Mouse (Mus musculus) brain, embryonic 14.5 days (tissue): ENCODE data around the gene Sec24d. TPM values are rescaled to one million over a fixed set of nuclear protein-coding genes. Genes with fewer than 3 reads are reported as not detected.

Source experiments
- DNase-seq: peaks from one replicate; pipeline ENCODE4 v3.0.0-alpha.2; 2011; ENCODE audit warnings: low read depth
- CTCF ChIP-seq: fragments of 200-500 bp; IDR thresholded peaks from 2 replicates; pipeline ENCODE4 v1.5.1; 2012; ENCODE audit warnings: inconsistent platforms, mild to moderate bottlenecking, moderate library complexity, borderline replicate concordance; ENCODE audit not compliant: insufficient read depth, insufficient read length; ENCODE audit errors: extremely low read depth
- POLR2A ChIP-seq: fragments of 200-500 bp; IDR thresholded peaks from 2 replicates; pipeline ENCODE4 v1.6.1; 2012; ENCODE audit warnings: mild to moderate bottlenecking, inconsistent platforms, borderline replicate concordance; ENCODE audit not compliant: poor library complexity, insufficient read depth, insufficient read length, severe bottlenecking; ENCODE audit errors: extremely low read depth
- polyA plus RNA-seq: library from polyadenylated mRNA; depleted of rRNA; stranded (reverse); fragments of >200 nt; gene quantifications from 2 replicates; pipeline ENCODE4 v1.2.3, GENCODE M21; 2012; rRNA removed

Gene Sec24d
- 15.6 and 15.9 TPM in 2 replicates for polyA plus RNA-seq

DNA sequence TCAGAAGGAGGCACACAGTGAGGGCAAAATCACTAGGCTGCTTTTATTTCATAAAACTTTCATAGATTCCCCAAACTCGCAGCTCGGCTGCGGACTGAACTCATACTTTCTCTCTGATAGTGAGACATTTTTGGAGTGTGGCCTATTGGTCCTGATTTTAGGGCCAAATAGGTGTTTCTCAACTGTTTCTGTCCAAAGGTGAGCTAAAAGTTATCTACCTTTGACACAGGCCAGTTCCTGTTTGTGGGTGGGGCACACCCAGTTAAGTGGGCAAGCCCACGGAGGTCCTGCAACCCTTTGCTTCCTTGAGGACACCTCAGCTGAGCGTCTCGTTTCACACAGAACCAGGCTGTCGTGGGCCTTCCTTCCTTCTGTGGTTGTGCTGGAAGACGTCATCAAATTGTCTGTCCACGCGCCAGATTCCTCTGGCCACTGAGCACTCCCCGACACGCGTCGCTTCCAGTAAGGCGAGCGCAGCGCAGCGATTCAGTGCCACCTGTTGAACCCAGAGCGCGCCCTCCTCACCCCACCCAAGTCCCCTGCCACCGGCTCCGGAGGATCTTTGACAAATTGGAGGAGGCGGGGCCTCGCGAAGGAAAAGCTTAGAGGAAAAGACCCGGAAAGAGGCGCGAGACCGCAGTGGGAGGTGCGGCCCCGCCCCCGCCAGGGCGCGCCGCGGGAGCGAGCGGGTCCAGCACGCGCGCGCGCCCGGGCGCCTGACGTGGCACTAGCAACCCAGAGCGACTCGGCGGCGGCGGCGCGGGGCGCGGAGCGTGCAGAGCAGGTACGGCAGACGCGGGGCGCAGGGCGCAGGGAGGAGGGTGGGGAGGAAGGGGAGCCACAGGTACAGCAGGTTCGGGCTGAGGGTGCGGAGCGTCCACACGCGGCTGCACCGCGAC, at the start of gene Sec24d:
Gene Sec24d, plus strand, starts transcription at position 703 of the 899 bp plus-strand sequence.
- TF ChIP-seq POLR2A (0 out of 2 replicates have a peak, but pooled peaks have one; percentile 12), CTCF (no peak)
- DNase-seq: peak; percentile 84

DNA sequence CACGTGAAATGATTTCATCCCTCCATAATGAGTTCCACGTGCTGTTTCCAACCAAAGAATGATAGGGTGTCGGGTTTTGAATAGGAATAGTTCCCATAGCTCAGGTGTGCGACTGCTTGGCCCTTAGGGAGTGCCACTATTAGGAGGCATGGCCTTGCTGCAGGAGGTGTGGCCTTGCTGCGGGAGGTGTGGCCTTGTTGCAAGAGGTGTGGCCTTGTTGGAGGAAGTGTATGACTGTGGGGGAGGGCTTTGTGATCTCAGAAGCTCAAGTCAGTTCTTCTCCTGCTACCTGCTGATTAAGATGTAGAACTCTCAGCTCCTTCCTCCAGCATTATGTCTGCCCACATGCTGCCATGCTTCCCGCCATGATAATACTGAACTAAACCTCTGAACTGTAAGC, 48.6 kb upstream of the Sec24d start:
- DNase-seq: no peak
- TF ChIP-seq POLR2A: no peak
- no peak for TF ChIP-seq CTCF

DNA sequence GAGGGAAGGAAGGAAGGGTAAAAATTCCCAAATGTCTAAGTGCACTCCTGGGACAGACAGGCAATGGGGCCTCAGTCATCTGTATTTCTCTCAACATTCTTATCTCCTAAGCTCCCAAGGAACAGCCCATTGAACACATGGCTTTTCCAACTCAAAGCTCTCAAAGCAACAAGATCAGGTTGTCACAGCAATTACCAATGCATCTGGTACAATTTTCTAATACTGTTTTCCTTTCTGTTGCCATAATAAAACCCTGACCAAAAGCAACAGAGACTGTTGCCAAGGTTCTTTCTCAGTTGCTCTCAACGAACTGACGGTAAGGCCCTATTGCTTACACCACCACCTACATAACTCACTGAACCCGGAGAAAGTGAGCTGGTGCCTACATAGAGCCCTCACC, 40.0 kb upstream of the Sec24d start:
- TF ChIP-seq CTCF (no peak), POLR2A (no peak)
- no peak for DNase-seq

DNA sequence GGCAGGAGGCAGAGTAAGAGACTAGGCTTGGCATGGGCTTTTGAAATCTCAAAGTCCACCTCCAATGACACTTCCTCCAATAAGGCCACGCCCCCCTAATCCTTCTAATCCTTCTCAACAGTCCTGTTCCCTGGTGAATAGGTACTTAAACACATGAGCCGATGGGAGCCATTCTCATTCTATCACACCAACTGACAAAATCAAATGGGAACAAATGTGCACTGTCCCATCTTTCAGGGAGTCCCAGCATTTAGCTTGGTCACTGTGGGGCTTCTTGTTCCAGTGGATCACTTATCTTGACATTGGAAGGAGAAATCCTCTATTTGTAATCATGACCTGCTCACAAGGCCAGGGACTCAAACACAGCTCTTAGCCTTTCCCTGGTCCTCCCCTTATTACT, 35.6 kb upstream of the Sec24d start:
- no peak for TF ChIP-seq CTCF
- TF ChIP-seq POLR2A: no peak
- DNase-seq: no peak

DNA sequence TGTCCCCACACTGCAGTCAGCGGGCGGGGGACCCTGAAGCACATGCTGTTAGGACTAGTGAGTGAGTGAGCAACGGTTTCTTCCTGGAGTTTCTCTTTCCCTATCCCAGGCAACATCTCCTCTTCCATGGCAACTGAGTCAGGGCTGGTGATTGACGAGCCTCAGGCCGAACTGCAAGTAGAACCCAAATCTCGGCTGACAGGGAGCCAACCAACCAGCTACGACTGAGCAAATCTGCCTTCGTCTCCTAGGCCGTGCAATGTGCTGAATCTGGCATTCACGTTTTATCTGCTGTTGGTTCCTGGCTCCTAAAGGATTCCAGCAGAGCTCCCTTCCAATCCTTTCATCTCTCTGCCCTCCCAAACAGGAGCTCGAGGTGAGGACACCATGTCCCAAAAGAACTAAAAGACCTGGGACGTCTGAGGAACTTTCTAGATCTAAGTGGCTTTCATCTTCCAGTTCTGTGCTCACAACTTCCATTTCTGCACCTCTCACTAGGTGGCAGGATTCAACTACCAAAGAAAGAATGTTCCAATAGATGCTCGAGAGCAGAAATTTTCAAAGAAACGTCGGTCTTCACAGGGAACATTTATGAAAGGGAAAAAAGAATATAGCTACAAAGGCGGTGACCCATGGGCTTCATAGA, 32.9 kb upstream of the Sec24d start:
- DNase-seq: peak; percentile 75
- TF ChIP-seq CTCF (peak; percentile 36; the same call in 1 of the 2 replicates), POLR2A (no peak)

DNA sequence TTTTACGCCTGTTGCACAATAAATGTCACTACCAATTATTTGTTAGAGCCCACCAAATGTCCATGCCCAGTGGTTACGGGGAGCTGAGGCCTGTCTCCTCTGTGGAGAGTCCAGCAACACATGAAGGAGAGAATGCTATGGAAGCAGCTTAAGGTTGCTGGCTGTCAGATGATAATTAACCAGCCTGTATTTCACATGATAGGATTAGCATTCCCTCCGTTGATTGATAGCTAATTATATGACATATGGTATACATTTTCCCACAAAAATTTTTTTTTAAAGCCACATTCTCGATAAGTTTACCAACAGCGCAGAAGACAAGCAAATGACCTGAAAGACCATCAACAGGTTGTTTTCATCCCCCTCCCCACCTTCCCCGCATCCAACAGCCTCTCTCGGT, 31.8 kb upstream of the Sec24d start:
- peak; percentile 19 for DNase-seq
- no peak for TF ChIP-seq POLR2A
- TF ChIP-seq CTCF: no peak

DNA sequence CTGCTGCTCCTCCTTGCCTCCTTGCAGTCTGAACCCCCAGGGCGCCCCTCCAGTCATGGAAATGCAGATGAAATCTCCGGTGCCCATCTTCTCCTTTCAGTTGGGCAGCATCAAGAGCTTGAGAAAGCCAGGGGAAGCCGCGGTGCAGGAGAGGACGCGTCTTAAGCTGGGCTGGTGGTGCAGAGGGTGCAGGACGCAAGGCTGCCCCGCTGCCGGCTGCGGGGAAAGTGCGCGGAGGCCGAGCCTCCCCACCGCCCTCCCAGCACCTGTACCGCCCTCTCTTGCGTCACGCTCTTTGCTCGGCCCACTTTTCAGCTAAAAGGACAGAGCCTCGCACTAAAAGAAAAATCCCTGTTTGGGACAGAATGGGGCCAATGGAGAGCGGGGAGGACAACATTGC, 31.3 kb upstream of the Sec24d start, which contains the start of gene Synpo2:
Gene Synpo2, minus strand, starts transcription at position 229 of the 400 bp plus-strand sequence.
- DNase-seq: peak; percentile 82
- no peak for TF ChIP-seq POLR2A
- TF ChIP-seq CTCF: no peak

DNA sequence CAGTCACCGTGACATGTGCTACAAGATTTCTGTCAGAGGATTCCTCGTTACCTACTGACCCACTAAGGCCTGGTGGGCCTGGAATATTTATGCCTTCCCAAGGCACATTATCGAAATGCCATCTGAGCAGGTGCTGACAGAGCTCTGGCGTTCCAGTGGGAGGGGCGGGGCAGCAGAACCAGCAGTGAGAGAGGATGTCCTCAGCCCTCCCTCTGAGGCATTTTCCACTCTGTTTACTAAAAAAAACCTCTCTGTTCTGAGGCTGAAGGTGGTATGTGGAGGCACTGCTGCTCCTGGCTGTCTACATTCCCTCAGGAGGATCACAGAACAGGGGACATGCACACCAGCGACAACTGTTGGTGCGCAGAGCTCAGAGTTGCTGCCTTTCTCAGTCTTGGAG, 30.2 kb upstream of the Sec24d start:
- no peak for DNase-seq
- no peak for TF ChIP-seq CTCF

DNA sequence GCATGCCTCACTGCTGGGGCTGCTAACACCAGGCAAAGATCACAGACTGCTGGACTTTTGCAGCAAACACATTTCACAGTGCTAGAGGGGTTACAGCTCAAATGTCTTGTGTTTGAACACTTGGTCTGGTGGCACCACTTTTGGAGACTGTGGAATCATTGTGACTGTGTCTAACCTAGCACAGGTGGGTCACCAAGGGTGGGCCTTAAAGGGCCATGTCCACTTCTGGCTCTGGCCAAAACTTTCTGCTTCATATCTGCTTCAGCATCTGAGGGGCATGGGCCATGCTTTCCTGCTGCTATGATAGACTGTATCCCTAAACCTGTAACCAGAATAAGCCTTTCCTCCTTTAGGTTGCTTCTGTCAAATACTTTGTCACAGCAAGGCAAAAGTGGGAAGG, 29.8 kb upstream of the Sec24d start:
- DNase-seq: no peak
- no peak for TF ChIP-seq POLR2A
- TF ChIP-seq CTCF: no peak

DNA sequence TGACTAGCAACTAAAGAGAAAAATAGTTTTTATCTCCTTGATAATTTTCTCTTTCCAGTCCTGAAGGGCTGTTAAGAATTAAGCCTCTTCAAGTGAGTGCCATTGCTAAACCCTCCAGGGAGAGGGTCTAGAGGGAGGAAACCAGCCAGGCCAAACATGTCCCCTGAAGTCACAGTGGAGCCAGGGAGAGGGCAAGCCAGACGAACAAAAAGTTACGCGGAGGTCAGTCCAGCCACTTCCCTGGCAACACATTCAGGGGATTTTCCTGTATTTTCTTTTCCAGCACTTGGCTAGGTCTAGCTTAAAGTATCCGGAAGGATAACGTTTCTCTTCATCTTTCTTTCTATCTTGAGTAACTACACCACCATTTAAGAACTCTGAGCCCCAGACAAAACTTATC, 22.9 kb upstream of the Sec24d start:
- no peak for DNase-seq
- no peak for TF ChIP-seq CTCF
- TF ChIP-seq POLR2A: no peak

DNA sequence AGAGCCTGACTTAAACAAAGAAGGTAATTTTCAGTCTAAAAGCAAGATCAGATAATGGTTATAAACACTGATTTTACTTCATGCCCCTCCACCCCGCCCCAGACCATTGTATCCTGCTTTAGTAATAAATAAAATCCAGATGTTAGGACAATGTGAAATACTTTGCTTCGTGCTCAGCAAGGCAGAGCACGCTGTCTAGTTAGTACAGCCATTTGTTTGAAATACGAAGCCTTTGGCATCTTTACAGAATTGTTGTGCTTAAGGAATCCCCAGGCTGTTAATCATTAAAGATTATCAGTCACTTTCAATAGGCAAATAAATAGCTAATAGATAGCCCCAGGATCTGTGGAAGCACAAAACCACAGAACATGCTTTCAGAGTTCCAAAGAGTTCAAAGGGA, 21.6 kb upstream of the Sec24d start:
- no peak for DNase-seq
- TF ChIP-seq POLR2A (no peak), CTCF (no peak)
